Mouse (Mus musculus): ENCODE data around the gene Pdha2. TPM values are rescaled to one million over a fixed set of nuclear protein-coding genes. Genes with fewer than 3 reads are reported as not detected.

The Pdha2 gene
- polyA plus RNA-seq (2012; rRNA removed; ENCODE audit: low replicate concordance), result not detected in 2 replicates

GRCm38 (mm10) chr3:141212255-141212654 lies at the start of gene Pdha2:
TSS of gene Pdha2 (minus strand) at chr3:141212355.

Data from mammary gland, adult 2 months (tissue).